Mouse (Mus musculus): Measurements from ENCODE around the gene Gm37240.

Gene Gm37240

DNA sequence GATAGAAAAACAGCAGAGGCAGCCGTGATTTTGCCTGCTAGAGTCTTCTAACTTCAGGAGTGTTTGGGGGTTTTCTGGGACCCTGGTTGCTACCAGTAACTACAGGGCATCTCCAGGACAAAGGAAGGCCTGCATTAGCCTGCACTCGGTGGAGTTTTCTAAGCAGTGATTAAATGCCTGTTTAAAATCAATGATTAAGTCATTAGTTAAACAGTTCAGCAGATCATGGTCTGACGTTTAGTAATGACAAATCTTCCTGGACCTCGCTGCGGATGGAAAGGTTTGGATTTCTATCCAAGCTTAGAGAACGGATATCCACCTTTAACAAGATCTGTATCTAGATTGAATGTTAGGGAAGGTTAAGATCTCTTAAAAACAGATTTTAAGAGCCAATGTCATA, 1246.8 kb downstream of the Gm37240 start:
- Histone ChIP-seq H3K36me3 (ENCODE audit: control insufficient read depth, insufficient read depth, low read length, poor library complexity, severe bottlenecking) (no peaks in the 10 kb centered on the region), H3K27me3 (ENCODE audit: control insufficient read depth, insufficient read depth, low read length, poor library complexity, severe bottlenecking) (no peaks in the 10 kb centered on the region)
- no peak for DNase-seq (ENCODE audit: low read depth, low spot score)

DNA sequence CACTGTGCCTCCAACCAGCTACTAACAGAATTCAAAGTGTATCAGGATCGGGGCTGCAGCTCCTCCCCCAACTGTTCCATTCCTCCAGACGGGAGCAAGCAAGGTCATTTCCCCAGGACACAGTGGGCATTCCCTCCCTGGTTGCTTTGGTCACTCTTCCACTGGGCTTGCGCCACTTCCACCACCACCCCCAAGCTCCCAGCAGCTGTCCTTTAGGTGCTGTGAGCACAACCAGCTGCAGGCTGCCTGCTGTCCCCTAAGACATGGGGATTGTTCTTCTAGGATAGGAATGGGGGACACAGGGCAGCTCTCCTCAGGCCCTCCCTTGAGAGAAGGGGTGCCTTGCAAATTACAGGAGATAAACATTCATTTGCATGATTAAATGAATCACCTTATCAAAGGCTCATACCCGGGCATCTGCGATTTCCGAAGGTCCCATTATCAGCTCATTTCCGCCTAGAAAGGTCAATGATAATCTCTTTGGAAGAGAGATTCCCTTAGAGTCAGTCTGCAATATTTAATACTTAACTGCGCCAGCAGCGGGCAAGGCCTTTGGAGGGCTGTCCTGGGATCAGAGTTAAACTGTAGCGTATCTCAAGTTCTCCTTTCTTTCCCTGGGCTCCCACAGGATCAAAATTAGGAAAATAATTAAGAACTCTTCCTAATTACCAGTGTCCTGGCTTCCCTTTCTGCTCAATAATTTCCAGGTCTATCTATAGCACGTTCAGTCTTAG, 1247.4 kb downstream of the Gm37240 start:
- no peaks in the 10 kb centered on the region for H3K27me3 ChIP-seq (ENCODE audit: control insufficient read depth, insufficient read depth, low read length, poor library complexity, severe bottlenecking)
- DNase-seq (ENCODE audit: low read depth, low spot score) = no peak

GRCm38 (mm10) chr3:84638858-84639257, 1248.5 kb downstream of the Gm37240 start:
- DNase-seq (ENCODE audit: low read depth, low spot score) = no peak
- Histone ChIP-seq H3K36me3 (ENCODE audit: control insufficient read depth, insufficient read depth, low read length, poor library complexity, severe bottlenecking) (no peaks in the 10 kb centered on the region), H3K27me3 (ENCODE audit: control insufficient read depth, insufficient read depth, low read length, poor library complexity, severe bottlenecking) (no peaks in the 10 kb centered on the region)

More for the DNA sequence above, 1247.4 kb downstream of the Gm37240 start:
- no peaks in the 10 kb centered on the region for H3K36me3 ChIP-seq (ENCODE audit: control insufficient read depth, insufficient read depth, low read length, poor library complexity, severe bottlenecking)

DNA sequence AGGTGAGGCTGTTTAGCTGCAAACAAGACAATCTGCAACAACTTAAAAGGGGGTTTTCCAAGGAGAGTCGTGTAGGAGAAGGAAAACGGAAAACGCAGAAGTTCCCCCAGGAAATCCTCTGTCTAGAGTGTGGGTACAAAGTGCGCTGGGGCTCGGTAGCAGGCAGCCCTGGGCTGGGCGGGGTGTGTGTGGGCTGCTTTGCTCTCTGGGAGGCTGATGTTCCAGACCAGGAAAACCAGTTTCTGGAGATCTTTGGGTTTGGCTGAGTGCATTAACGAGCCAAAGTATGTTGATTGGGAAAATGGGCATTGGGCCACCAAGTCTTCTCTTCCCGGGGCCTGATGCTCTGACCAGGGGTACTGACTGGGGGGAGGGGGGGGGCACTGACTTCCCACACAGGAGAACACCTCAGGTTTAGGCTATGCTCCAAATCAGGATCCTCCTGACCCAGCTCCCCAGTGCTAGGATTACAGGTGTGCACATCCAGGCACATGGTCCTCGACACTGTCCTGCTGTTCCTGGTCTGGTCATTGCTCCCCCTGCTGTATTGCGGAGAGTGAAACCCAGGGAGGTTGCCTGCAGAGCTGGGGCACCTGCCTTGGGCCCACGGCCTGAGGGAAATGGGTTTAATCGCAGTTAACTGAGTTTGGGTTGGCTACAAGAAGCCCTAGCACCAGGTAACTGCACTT, 1249.3 kb downstream of the Gm37240 start:
- no peak for DNase-seq (ENCODE audit: low read depth, low spot score)
- Histone ChIP-seq H3K36me3 (ENCODE audit: control insufficient read depth, insufficient read depth, low read length, poor library complexity, severe bottlenecking) (no peaks in the 10 kb centered on the region), H3K27me3 (ENCODE audit: control insufficient read depth, insufficient read depth, low read length, poor library complexity, severe bottlenecking) (no peaks in the 10 kb centered on the region)

GRCm38 (mm10) chr3:84637095-84637494, 1250.2 kb downstream of the Gm37240 start:
- no peaks in the 10 kb centered on the region for H3K27me3 ChIP-seq (ENCODE audit: control insufficient read depth, insufficient read depth, low read length, poor library complexity, severe bottlenecking)
- no peaks in the 10 kb centered on the region for H3K36me3 ChIP-seq (ENCODE audit: control insufficient read depth, insufficient read depth, low read length, poor library complexity, severe bottlenecking)
- no peak for DNase-seq (ENCODE audit: low read depth, low spot score)

GRCm38 (mm10) chr3:84631586-84631985, 1255.7 kb downstream of the Gm37240 start:
- no peak for DNase-seq (ENCODE audit: low read depth, low spot score)
- H3K36me3 ChIP-seq (ENCODE audit: control insufficient read depth, insufficient read depth, low read length, poor library complexity, severe bottlenecking) = no peaks in the 10 kb centered on the region
- no peaks in the 10 kb centered on the region for H3K27me3 ChIP-seq (ENCODE audit: control insufficient read depth, insufficient read depth, low read length, poor library complexity, severe bottlenecking)

GRCm38 (mm10) chr3:84622026-84622425, 1265.3 kb downstream of the Gm37240 start:
- Histone ChIP-seq H3K36me3 (ENCODE audit: control insufficient read depth, insufficient read depth, low read length, poor library complexity, severe bottlenecking) (no peaks in the 10 kb centered on the region), H3K27me3 (ENCODE audit: control insufficient read depth, insufficient read depth, low read length, poor library complexity, severe bottlenecking) (no peaks in the 10 kb centered on the region)
- DNase-seq (ENCODE audit: low read depth, low spot score) = no peak

DNA sequence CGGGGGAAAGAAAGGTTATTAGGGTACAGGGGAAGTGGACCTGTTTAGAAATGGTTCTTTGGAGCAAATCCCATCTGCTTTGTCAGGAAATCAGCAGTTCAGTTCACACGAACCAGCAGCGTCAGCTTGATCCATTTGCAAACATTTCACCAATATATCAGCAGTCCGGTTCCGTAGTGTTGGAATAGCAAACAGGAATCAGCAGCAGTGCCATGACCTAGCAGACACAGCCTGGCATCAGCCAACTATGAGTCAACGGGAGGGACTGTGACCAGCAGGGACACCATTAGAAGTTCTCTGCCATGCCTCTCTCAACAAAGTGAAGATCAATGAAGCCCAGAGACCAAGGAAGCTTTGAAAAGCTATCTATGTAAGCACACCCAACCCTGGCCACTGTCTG, 1267.6 kb downstream of the Gm37240 start:
- H3K36me3 ChIP-seq (ENCODE audit: control insufficient read depth, insufficient read depth, low read length, poor library complexity, severe bottlenecking) = no peaks in the 10 kb centered on the region
- DNase-seq (ENCODE audit: low read depth, low spot score) = no peak
- H3K27me3 ChIP-seq (ENCODE audit: control insufficient read depth, insufficient read depth, low read length, poor library complexity, severe bottlenecking) = no peaks in the 10 kb centered on the region

GRCm38 (mm10) chr3:84619056-84619455, 1268.3 kb downstream of the Gm37240 start:
- no peaks in the 10 kb centered on the region for H3K36me3 ChIP-seq (ENCODE audit: control insufficient read depth, insufficient read depth, low read length, poor library complexity, severe bottlenecking)
- H3K27me3 ChIP-seq (ENCODE audit: control insufficient read depth, insufficient read depth, low read length, poor library complexity, severe bottlenecking) = no peaks in the 10 kb centered on the region
- no peak for DNase-seq (ENCODE audit: low read depth, low spot score)

- no peak for DNase-seq (ENCODE audit: low read depth, low spot score)
- Histone ChIP-seq H3K36me3 (ENCODE audit: control insufficient read depth, insufficient read depth, low read length, poor library complexity, severe bottlenecking) (no peaks in the 10 kb centered on the region), H3K27me3 (ENCODE audit: control insufficient read depth, insufficient read depth, low read length, poor library complexity, severe bottlenecking) (no peaks in the 10 kb centered on the region)
Measured at GRCm38 (mm10) chr3:84618627-84619026, 1268.7 kb downstream of the Gm37240 start.

- no peak for DNase-seq (ENCODE audit: low read depth, low spot score)
- Histone ChIP-seq H3K27me3 (ENCODE audit: control insufficient read depth, insufficient read depth, low read length, poor library complexity, severe bottlenecking) (no peaks in the 10 kb centered on the region), H3K36me3 (ENCODE audit: control insufficient read depth, insufficient read depth, low read length, poor library complexity, severe bottlenecking) (no peaks in the 10 kb centered on the region)
Measured at GRCm38 (mm10) chr3:84615856-84616225, 1271.5 kb downstream of the Gm37240 start.

- peak; percentile 74 for DNase-seq (ENCODE audit: low read depth, low spot score)
- H3K36me3 ChIP-seq (ENCODE audit: control insufficient read depth, insufficient read depth, low read length, poor library complexity, severe bottlenecking) = no peaks in the 10 kb centered on the region
Measured at GRCm38 (mm10) chr3:84615050-84615855, 1272.1 kb downstream of the Gm37240 start.

DNA sequence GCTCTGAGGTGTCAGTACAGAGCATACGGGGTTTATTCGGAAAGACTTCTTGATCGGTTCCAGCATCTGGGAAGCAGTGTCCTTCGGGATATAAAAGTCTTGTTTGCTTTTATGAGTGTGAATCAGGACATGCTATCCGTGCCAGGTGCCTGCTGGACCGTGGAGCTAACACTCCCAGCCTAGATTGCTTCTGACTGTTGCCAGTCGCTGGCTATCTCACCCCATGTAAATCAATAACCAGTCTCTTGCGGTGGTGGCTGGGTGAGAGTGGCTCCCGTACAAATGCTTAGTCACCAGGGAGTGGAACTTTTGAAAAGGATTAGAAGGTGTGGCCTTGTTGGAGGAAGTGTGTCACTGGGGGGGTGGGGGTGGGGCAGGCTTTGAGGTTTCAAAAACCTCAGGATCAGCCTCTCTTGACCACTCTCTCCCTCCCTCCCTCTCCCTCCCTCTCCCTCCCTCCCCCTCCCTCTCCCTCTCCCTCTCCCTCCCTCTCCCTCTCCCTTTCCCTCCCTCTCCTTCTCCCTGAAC, 1277.1 kb downstream of the Gm37240 start:
- Histone ChIP-seq H3K36me3 (ENCODE audit: control insufficient read depth, insufficient read depth, low read length, poor library complexity, severe bottlenecking) (no peaks in the 10 kb centered on the region), H3K27me3 (ENCODE audit: control insufficient read depth, insufficient read depth, low read length, poor library complexity, severe bottlenecking) (no peaks in the 10 kb centered on the region)
- DNase-seq (ENCODE audit: low read depth, low spot score) = no peak

More at GRCm38 (mm10) chr3:84615050-84615855, 1272.1 kb downstream of the Gm37240 start:
- no peaks in the 10 kb centered on the region for H3K27me3 ChIP-seq (ENCODE audit: control insufficient read depth, insufficient read depth, low read length, poor library complexity, severe bottlenecking)

- H3K36me3 ChIP-seq (ENCODE audit: control insufficient read depth, insufficient read depth, low read length, poor library complexity, severe bottlenecking) = no peaks in the 10 kb centered on the region
- no peaks in the 10 kb centered on the region for H3K27me3 ChIP-seq (ENCODE audit: control insufficient read depth, insufficient read depth, low read length, poor library complexity, severe bottlenecking)
- no peak for DNase-seq (ENCODE audit: low read depth, low spot score)
Measured at GRCm38 (mm10) chr3:84603212-84603611, 1284.1 kb downstream of the Gm37240 start.

- Histone ChIP-seq H3K27me3 (ENCODE audit: control insufficient read depth, insufficient read depth, low read length, poor library complexity, severe bottlenecking) (no peaks in the 10 kb centered on the region), H3K36me3 (ENCODE audit: control insufficient read depth, insufficient read depth, low read length, poor library complexity, severe bottlenecking) (no peaks in the 10 kb centered on the region)
- no peak for DNase-seq (ENCODE audit: low read depth, low spot score)
Measured at GRCm38 (mm10) chr3:84602759-84603158, 1284.6 kb downstream of the Gm37240 start.
